Mouse (Mus musculus): Measurements from ENCODE around the gene Slc25a12.

Gene Slc25a12

DNA sequence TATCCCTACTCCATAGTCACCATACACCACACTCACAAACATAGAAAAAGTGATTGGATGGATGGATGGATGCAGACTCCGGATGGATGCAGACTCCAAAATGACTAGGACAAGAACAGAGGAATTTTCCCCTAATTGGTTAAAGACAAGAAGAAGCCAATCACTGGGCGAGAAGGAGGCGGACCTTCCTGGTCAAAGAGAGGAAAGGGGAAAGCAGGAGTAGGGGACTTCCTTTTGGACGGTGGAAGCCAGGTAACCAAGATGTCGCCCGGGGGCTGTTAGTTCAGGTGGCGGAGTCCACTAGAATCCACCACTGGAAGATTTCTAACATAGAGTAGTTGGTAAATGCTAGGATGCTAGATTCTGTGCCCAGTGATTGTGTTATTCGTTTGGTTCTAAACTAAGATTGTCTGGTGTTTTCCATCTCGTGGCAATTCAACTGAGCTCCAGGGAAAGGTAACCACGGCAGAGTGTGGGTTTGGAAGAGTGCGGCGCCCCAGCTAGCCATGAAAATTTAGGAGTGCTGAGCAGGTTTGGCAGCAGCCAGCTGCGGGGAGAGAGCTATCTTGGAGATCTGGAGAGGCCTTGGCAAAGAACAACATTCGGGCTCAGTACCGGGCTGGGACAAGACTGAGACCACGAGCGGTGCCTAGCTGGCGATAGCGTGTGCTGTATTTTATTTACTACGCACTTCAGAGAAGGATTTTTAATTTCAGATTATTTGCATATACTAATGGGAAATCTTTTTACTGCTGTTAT, 19.6 kb downstream of the Slc25a12 start:
- no peak for DNase-seq

DNA sequence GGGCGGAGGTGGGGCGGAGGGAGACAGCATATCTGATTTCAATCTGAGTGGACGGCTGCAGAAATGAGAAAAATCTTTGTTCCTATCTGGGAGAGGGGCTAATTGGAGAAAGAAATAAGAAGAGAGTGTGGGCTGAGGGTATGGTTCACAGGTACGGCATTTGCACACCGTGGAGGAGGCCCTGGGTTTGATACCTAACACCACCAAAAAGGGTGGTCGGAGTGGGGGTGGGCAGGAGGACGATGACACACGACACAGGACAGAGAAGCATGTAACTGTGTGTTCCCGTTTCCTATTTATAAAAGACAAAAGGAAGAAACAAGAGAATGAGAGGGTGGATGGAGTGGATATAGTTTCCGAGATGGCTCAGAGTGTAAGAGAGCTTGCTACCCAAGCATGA, 20.4 kb downstream of the Slc25a12 start:
- no peak for DNase-seq

DNA sequence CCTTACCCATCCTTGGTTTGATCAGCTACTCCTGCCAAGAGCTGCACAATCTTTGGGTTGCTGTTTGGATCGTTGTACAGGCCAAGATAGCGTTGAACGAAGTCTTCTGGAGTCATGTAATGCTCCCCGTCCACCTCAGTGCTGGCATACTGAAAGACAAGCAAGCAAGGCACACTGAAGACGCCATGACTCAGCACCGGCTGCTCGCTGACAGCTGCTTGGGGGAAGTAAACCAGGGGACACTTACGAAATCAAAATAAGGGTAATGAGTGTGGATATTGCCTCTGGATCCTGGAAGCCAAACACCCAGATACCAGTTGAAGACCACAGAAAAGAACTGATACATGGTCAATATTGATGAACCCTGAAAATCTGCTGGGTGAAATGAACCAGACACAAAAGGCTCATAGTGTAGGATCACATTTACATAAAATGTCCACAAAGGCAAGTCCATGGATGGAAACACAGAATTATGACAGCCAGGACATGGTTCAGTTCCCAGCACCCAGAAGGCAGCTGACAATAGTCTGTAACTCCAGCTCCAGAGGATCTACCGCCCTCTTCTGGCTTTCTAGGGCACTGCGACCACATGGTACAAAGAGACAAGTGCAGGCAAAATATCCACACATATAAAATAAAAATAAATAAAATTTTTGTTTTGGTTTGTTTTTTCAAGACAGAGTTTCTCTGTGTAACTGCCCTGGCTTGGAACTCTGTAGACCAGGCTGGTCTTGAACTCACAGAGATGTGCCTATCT, 23.5 kb downstream of the Slc25a12 start:
- DNase-seq, result peak; percentile 41 to 49

DNA sequence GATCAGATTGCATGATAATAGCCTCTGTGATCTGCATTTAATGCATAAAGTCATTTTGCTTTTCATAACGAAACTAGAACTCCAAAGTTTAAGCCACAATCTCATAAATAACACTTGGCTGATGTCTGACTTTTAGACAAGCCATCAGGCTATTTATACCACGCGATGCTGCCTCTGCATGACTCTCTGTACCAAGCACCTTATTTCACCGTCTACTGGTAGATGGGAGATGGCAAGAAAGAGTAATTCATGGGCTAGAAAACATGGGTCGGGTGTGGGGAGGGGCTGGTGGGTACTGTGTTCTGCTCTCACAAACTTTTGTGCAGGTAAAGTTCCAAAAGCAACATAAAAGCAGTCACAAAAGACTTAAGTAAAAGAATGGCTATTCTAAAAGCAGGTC, 27.4 kb downstream of the Slc25a12 start:
- no peak for DNase-seq

DNA sequence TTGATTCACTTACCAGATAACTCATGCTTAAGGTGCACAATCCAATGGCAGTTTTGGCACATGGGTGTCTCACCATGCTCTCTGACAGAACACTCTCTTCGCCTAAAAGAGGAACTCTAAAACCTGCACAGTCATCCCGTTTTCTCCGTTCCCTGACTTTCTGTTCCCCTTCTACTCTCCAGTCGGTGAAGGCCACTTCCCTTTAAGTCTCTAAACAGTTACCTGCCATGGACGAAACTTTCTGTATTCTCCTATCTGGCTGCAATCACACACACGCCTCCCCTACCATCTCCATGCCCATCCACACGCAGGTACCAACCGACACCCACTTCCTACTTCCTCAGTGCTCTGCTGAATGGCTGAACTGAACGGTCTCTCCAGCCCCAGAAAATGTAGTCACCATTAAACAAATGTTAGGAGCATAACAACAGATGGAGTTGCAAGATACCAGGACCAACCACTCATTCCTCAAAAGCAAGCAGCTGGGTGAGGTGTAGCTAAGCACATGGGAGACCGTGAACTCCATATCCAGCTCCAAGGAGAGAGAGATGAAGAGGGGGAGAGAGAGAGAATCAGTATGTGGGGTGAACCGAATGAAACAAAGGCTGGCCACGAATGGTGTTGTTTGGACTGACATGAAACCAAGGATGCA, 29.3 kb downstream of the Slc25a12 start:
- peak; percentile 17 to 30 for DNase-seq

DNA sequence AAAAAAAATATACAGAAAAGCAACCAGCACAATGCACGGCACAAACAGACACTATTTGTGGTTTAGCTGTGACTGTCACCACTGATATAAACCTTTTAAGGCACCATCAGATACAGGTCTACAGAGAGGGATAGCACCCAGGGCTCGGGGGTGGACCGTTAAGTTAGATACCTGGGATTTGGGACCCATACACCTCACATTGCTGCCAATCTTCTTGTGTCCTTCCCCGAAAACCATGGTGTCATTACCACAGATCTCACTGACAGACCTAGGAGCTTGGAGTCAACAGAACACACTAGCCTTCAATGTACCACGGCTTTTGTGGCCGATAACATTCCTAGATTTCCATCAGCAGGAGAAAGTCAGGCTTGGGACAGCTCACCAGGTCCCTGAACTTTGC, 30.9 kb downstream of the Slc25a12 start:
- DNase-seq, result no peak

DNA sequence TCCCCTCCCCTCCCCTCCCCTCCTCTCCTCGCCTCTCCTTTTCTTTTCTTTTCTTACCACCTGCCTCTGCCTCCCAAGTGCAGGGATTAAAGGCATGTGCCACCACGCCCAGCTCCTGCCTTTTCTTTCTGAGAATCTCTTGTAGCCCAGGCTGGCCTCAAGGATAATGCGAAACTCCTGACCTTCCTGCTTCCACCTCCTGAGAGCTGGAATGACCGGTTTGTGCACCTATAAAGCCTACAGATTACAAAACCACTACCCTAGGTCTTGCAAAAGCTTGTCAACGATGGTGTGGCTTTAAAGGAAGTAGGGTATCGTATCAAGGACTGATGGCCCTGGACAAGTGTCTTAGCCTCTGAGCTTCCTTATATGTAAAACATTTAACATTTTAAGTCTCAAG, 31.3 kb downstream of the Slc25a12 start:
- DNase-seq, result no peak

DNA sequence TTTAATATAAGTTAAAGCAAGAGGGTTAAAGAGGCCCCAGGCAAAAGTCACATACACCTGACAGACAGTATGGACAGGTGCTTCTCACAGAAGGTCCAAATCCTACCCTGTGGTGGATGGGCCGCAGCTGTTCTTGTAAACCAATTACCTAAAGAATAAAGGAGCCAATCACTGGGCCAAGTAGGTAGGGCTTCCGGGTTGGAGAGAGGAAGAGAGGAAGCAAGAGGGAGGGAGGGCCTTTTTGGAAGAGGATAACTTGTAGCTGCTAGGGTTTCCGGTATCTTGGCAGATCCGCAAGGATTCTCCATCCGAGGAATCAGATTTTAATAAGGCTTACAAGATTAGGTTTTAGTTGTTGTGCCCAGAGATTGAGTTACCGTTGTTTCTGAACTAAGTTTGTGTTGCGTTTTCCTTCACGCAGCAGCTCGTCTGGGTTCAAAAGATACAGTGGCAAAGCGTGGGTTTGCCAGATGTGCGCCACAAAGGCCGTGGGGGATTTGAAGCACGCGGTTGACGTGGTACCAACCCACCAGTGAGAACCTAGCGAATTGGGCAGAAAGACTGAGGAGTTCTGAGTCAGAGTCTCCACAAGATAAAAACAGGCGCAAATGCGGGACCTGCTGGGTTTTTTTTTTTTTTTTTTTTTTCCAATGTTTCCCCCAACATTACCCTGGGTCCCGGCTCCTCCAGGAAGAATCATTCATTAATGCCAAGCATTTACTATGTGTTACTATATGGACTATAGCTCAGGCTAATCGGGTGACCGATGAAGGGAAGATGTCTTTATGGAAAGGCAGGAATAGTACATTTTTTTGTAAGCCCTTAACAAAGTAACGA, 33.3 kb downstream of the Slc25a12 start:
- DNase-seq, result no peak

DNA sequence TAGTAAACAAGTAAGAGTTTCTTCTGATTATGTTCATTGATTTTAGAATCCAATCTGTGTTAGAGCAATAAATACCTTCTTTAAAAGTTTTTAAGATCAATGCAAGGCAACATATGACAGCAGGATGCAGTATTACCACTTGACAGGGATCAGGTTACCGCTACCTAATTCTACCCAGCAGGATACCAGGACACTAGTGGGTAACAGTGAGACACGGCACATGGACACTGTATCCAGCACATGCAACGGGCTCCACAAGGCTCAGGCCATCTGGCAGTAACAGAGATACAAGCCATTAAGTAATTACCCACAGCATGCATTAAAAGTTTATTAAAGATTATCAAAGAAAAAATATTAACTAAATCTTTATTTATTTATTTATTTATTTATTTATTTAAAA, 37.8 kb downstream of the Slc25a12 start:
- DNase-seq, result no peak

DNA sequence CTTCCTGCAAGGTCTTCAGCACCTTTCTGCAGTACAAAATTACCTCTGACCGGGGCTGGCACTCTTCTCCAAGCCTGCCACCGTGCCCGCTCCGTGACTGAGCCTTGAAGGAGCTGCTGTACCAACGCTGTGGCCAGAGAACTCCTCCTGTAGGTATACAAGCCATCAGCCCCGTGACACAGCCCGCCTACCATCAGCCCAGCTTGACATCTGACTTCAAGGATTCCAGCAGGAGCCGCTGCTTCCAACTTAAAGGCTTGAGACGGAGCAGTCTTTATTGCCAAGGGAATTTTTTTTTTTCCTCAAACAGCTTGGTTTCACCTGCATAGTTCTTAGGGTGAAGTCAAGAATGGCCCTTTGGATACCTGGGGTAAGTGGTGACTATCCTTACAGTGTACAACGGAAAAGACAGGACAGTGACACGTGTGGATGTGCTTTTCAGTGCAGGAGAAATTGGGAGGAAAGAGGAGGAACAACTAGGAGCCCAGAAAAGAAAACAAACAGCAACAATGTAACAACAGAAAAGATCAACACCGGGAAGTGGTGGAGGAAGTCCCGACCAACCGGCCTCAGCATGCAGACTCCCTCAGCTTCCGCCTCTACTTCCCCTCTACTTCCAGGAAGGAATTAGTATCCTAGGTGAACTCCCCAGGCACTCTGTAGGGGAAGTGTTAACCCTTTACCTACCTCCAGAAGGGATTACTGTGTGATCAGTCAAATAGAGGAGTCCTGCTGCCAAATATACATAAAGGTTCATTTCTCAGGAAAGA, 39.0 kb downstream of the Slc25a12 start:
- no peak for DNase-seq

DNA sequence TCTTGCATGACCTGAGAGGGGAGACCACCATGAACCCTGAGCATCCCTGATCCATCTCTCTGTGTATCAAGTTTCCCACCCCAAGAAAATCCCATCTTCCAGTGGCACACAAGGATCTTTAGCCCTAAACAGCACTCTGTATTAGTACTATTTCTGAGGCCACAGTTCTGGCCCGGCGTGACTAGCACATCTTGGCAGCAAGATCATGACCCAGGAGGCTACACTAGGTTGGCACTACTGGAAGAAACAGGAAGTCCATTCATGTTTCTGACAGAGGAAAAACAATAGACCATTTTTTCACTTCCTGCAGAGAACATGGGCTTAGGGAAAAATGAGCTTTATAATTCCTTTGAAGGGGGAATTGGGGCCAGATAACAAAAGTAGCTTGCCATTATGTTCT, 39.8 kb downstream of the Slc25a12 start:
- no peak for DNase-seq

DNA sequence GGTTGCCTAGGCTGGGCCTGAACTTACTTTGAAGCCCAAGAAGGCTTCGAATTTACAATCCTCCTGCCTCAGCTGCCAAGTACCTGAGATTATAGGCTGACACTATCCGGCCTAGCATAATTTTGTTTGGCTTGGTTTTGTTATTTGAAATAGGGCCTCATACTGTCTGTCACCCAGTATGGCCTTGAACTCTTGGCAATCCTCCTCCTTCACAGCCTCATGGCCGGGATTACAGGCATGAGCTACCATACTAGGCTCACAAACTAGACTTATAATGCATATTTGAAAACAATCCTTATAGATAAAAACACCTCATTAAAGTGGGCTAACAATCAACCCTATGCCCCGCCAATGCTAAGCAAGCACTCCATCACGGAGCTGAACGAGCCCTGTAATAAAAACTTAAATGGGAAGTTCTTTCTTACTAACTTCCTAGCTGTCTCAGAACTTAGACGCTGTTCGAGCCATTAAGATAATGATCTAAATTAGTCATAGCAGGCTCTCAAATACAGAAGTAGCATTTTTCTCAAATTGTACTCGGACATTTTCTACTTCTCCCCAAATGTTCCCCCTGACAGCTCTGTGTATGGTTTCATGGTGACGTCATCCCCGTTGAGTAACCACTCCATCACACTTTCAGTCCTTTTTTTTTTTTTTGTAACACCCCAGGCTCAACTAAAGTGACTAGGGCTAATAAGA, 40.6 kb downstream of the Slc25a12 start:
- DNase-seq, result no peak

DNA sequence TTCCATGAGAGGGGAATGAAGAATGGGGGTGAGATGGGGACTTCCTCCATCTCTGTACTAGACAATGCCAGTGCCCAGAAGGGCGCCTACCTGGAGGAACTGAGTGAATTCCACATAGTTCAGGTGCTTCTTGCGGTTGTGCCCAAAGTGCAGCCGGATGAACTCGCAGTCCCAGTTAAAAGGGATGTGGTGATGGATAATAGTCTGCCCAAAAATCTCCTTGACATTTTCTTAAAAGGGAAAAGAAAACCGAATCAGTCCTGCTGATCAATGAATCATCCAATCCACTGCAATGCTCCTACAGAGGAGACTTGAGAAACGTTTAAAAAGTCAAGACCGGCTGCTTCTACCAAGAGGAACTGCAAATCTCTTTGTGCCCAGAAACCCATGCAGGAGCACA, 43.7 kb downstream of the Slc25a12 start:
- DNase-seq, result no peak

DNA sequence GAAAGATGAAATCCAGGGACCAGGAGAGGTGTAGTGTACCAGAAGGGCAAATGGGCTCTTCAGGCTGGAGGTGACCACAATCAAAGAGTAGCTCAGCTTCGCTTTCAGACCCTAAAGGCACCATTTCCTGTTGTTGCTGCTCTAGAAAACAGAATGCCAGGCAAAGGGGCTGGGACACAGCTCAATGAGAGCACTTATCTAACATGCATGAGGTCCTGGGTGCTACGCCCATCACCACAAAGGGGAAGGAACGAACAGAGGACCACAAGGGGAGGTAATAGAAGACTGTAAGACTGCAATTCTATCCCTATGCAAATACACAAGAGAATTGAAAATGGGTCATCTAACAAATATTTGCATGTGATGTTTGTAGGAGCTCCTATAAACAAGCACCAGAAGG, 46.1 kb downstream of the Slc25a12 start:
- no peak for DNase-seq

DNA sequence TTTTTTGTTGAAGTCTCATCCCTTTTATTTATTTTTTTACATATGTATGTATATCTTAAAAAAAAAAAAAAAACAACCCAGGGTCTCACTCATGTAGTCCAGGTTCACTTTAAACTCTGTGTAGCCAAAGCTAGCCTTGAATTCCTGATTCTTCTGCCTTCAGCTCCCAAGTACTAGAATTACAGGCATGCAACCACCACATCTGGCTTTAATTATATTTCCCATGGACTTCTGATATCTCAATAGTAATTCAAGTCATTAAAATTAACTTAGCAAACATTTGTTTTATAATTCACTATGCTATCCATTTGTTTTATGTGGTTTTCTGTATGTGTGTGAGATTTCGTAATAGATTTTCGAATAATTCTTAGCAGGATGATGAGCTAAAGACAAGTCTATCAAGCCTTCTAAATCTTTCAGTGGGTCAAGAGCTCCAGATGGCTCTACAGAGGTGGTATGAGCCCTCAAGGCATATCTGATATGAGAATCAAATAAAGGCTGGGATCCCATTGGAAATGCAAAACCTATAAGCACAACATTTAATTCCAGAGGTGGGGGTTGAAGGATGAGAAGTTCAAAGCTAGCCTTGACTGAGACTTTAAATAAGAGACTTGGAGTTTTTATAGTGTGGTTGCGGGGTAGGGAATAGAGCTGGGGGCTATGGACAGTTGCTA, 51.3 kb downstream of the Slc25a12 start:
- no peak for DNase-seq

DNA sequence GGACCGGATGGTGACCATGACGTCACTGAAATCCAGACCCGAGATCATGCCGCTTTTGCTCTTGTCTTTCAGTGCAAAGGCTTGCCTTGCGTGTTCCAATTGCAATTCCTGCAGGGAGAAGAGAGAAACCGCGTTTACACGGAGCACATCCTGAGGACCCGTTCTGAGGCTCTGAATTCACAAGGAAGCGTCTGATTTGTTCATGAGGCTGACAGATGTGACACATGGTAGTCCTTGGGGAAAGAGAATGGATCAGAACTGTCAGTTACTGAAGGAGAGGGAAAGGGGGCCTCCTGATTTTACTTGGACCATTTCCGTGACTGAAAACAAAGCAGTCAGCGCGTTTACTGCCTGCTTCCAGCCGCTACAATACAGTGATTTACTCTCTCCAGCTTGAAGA, 52.5 kb downstream of the Slc25a12 start:
- no peak for DNase-seq

DNA sequence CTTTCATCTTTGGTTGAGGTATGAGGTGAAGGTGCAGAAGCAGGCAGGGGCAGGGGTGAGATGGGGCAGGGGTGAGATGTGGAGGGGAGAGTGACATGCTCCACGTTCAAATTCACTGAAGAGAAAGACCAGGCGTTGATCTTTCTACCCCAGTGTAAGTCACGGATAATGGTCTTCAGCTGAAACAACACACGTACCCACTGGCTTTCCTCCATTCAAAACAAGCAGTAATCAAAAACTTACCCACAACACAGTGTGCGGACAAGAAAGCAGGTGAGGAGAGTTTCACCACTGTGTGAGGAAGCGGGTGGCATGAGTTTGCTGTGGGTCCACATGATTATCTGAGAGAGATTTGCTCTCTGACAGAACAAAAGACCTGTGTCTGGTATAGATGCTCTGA, 53.5 kb downstream of the Slc25a12 start:
- no peak for DNase-seq

DNA sequence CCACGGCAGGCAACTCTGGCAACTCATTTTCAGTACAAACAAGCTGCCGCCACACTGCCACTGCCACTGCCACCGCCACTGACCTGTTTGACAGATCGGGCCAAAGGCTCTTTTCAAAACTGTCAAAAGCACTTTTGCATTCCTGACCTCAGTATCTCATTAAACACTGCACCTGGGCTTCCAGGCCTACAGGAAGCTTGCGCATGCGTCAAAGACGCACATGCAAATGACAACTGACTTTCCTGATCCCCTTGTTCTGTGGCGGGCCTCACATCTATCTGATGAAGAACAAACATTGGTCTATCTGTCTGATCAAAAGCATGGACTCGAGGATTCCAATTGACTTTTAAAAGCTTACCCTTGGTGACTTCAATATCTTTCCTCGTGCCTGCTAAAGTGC, 55.5 kb downstream of the Slc25a12 start:
- no peak for DNase-seq

DNA sequence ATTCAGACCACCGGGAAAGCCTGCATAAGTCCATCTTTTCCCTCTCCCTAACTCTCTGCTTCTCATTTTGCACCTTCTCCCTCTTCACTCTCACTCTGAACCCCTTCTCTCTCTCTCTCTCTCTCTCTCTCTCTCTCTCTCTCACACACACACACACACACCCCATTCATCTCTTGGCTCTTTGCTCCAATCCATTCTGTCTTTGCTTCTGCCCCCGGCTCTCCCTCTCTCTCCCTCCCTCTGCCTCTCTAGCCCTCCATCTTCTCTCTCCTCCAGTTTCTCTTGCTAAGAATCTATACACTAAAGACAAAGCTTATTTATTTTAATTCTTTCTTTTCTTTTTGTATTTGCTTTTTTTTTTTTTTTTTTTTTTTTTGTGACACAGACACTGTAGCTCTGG, 57.8 kb downstream of the Slc25a12 start:
- DNase-seq, result no peak

DNA sequence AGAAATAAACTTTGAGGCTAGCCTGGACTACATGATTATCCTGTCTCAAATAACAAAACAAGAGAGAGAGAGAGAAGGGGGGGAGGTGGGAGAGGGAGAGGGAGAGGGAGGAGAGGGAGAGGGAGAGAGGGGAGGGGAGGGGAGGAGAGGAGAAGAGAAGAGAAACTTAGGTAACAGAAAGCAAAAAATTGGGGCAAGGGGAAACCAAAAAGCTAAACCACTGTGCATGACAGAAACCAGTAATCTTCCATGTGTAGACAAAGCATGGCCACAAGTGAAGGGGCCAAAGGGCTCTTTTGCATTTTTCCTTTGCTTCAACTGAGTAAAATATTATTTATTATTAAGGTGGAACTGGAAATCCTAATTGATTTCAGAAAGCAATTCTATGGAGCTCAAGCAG, 61.2 kb downstream of the Slc25a12 start:
- no peak for DNase-seq

DNA sequence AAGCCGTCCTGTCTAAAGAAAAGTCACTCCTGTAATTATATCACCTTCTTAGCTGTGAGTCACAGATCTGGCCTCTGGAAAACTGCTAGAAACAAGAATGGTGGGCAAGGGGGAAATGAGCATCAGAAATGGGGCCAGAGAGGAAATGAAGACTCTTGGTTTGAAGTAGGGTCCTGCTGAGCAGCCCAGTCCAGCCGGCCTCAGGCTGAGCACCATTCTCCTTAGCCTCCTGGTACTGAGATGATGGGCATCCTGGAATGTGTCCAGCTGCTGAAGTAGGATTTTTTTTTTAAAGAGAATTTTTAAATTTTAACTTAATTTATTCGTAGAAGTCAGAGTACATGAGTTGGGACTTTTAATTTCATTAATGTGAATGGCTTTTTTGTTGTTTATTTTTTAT, 62.7 kb downstream of the Slc25a12 start:
- no peak for DNase-seq

Data from B cell, adult 2 months (primary cell).